Mouse (Mus musculus) B cell, adult 62 days (primary cell): ENCODE results near the gene Synpo2l. TPM values are rescaled to one million over a fixed set of nuclear protein-coding genes. Genes with fewer than 3 reads are reported as not detected.

Experiments used
- total RNA-seq: library from RNA; stranded (reverse); gene quantifications from 4 replicates; pipeline ENCODE4 v1.2.4, GENCODE M21; 2023

Synpo2l gene
- 0.18 to 0.27 TPM (median 0.20 TPM) in 3 of 4 replicates, not detected in the other for total RNA-seq

DNA sequence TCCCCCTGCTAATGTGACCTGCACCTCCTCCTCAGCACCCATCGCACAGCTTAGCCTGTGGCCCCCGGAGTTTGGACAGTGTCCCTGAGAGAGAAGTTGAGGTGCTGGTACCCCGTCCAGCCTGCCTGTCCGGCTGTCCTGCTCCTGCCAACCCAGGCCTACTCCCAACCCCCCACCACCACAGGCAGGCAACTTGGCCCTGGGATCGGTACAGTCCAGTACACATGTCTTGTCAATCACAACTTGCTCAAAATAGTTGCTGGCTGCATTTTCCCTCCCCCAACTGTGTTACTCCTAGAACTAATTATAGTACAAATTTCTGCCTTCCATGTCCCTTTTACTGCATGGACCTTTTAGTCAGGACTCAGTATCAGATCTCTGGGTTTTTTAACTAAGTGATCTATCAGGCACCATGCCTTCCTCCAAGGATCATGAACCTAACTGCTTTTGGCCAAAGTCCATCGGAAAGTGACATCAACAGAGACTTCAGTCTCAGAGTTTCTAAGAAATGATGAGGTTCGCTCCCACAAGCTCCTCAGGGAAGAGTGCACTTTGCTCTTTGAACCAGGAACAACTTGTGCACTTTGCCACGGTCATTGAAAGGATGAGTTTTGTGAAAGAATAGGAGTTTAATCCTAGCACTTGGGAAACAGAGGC lies at the start of gene Synpo2l:
TSS of gene Synpo2l (minus strand) at position 201 of the 657 bp plus-strand sequence.

DNA sequence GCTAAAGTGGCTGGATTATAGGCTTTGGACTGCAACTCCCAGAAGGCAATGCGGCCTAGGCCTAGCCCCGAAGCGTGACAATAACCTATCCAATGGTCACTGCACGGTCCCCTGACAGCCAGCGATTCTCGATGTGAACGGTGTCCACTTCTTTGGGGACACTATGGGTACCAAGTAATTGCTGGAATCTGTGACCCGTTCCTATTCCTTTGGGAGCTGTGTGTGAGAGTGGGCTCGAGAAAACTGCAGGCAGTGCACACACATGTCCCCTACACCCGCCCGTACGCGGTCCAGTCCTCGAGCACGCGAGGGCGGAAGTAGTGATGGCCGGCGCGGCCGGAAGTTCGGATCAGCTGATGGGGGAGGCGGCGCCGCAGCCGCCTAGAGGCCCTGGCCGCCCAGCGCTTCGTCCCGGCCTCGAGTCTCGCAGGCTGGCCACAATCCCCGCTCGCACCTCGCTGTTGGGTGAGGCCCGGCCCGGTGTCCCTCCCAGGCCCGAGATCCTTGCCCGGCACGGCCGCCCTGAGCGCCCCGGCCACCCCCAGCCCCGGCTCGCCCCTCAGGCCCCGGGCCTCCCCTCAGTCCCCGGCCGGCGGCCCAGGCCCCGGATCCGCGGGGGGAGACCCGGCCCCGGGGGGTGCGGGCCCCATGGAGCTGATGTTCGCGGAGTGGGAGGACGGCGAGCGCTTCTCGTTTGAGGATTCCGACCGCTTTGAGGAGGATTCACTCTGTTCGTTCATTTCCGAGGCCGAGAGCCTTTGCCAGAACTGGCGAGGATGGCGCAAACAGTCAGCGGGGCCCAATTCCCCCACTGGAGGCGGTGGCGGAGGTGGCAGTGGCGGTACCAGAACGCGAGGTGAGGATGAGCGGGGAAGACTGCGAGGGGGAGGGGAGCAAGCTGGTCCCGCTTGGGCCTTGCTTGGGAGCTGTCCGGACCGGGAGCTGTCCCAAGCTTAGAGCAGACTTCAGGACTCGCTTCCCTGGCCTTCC lies 39.3 kb upstream of the Synpo2l start, which contains the start of gene Zswim8:
TSS of gene Zswim8 (plus strand) at position 352 of the 990 bp plus-strand sequence.

DNA sequence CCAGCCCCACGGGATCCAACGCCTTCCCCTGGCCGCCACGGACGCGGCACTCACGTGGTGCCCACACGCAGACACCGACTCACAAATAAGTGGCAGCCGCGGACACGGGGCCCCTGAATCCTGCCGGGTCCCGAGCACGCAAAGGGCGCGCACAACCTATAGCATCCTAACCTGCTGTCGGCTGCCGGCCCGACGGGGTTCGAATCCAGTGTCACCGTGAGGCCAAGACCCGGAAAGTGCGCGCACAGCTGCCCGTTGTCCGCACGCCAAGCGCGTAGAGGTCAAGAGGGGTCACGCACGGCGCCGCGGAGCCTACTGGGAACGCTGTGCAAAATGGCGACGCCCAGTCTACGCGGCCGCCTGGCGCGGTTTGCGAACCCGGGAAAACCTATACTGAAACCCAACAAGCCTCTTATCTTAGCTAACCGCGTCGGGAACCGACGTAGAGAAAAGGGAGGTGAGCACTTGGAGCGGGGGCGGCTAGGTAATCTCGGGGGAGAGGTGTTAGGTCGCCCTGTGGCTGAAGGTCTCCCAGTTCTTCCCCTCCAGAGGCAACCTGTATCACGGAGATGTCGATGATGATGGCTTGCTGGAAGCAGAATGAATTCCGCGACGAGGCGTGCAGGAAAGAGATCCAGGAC lies 34.7 kb upstream of the Synpo2l start, which contains the start of gene Chchd1:
TSS of gene Chchd1 (plus strand) at position 266 of the 641 bp plus-strand sequence.

DNA sequence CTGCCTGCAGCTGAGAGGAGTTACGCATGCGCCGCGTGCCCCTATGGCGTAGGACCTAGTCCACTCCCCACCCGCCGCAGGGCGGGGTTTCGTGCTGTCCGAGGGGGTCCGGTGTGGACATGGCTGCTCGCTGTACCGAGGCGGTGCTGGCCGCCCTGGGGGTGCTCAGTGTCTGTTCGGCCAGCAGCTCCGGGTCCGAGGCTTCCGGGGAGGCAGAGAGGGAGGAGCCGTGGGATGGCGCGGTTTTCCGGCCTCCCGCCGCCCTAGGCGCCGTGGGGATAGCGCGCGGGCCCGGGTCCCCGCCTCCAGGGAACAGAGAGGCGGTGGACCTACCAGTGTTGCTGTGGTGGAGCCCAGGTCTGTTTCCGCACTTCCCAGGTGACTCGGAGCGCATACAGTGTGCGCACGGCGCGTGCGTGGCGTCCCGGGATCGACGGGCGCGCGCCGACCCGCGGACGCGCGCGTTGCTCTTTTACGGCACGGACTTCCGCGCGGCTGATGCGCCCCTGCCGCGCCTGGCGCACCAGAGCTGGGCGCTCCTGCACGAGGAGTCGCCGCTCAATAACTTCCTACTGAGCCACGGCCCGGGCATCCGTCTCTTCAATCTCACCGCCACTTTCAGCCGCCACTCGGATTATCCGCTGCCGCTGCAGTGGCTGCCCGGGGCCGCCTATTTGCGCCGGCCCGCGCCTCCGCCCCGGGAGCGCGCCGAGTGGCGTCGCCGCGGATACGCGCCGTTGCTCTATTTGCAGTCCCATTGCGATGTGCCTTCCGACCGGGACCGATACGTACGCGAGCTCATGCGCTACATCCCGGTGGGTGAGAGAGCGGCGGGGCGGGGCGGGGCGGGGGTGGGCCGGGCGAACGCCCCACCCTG lies 27.0 kb upstream of the Synpo2l start, which contains the start of gene Fut11:
TSS of gene Fut11 (plus strand) at position 85 of the 877 bp plus-strand sequence.

DNA sequence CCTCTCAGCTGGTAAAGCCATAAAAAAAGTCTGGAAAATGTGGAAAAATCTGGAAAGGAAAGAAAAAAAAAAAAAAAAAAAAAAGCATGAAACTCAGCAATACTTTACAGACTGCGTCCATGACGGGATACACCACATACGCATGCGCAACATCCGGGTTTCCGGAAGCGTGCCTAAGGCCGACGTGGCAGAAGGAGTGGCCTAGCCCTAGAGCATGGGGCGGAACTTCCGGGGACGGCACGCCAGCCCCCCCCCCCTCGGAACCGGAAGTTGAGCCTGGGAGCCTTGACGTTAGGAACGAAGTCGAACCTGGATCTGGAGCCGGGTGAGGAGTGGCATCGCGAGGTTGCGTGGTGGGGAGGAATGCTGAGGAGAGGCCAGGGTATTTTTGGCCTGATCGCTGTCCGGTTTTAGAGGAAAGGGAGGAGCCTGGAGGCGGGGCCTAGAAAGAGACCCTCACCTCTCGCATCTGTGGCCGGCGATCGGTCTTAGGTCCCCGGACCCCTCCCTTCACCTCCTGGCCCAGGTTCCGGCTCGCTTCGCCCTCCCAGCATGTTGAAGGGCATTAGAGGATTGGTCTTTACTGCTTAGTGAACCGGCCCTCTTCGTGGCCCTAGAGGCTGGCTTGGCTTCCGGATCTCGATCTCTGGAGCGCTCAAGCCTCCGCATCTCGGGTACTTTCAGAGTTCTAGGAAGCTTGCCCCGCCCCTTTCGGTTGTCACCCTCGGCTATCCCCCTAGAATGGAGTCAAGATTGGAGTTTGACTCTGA lies 6.1 kb upstream of the Synpo2l start, which contains the start of gene Sec24c:
TSS of gene Sec24c (plus strand) at position 245 of the 770 bp plus-strand sequence.

DNA sequence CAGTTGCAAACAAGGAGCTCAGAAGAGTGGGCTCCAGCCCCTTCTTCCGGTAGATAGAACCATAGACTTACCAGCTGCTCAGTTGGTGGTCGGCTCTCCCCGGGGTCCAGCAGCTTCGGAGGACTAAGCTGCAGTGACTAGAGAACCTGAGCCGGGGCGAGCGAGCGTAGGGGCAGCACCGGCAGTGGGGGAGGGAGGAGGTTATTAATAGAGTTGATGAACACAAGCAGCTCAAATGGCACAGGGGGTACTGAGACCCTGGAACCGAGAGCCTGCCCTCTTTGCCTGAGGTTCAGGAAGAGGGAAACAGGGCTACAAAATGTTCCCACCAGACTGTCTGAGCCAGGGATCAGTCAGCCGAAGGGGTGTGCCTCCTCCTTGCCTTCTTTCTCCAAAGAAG lies 11.8 kb downstream of the Synpo2l start, which contains the start of gene Myoz1:
TSS of gene Myoz1 (minus strand) at position 180 of the 400 bp plus-strand sequence.

DNA sequence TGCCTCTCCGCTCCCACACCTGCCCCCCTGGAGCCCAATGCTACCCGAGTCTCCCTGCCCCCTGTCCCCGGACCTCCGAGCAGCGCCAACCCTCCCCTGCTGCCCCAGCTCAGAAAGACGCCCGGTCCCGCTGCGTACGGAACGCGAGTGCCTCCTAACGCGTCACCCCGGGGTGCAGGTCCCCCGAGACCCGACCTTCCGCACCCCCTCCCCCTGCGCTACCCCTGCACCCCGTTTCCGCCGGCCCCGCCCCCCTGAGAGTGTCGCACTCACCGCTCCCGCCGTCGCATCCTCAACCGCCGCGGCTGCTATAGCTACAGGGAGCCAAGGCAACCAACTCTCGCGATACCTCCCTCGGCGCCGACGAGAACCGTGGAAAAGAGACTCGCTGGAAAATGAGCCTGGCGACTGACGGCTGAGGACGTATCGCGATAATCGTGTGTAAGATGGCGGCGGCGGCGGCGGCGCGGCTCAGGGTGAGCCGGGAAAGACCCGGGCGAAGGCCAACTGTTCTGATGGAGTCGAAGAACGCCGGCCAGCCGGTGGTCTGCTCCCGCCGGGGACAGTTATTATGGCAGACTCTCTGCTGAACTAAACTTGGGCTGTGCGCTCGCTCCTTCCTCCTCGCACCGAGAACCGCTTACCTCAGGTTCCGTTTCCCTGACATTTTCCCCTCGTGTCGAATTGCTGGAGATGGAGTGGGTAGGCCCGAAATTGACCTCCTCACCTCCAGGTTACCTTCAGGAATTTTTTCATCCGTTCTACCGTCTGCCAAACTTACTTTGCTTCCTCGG lies 27.3 kb downstream of the Synpo2l start, which contains the start of gene Usp54:
TSS of gene Usp54 (minus strand) at position 420 of the 794 bp plus-strand sequence.

Other genes with a start within 250 kb of the Synpo2l start
- not detected in 4 replicates for gene Cfap70, start 216.1 kb downstream of the Synpo2l start, total RNA-seq
- 49.7 to 53.2 TPM (median 50.3 TPM) in 4 replicates for gene Anxa7, start 188.2 kb downstream of the Synpo2l start, total RNA-seq
- 2.8 to 4.5 TPM (median 4.2 TPM) in 4 replicates for gene Mss51, start 171.5 kb downstream of the Synpo2l start, total RNA-seq
- gene Ppp3cb, start 121.8 kb downstream of the Synpo2l start, total RNA-seq, result 101 to 117 TPM (median 110 TPM) in 4 replicates
- 5.2 to 6.9 TPM (median 5.8 TPM) in 4 replicates for gene Usp54, start 27.3 kb downstream of the Synpo2l start, total RNA-seq
- not detected in 4 replicates for gene Myoz1, start 11.8 kb downstream of the Synpo2l start, total RNA-seq
- gene Sec24c, start 6.0 kb upstream of the Synpo2l start, total RNA-seq, result 216 to 224 TPM (median 218 TPM) in 4 replicates
- 6.2 to 7.0 TPM (median 6.3 TPM) in 4 replicates for gene Fut11, start 26.6 kb upstream of the Synpo2l start, total RNA-seq
- 32.0 to 40.8 TPM (median 34.1 TPM) in 4 replicates for gene Chchd1, start 34.7 kb upstream of the Synpo2l start, total RNA-seq
- gene Zswim8, start 39.2 kb upstream of the Synpo2l start, total RNA-seq, result 192 to 208 TPM (median 201 TPM) in 4 replicates
- 48.6 to 52.8 TPM (median 50.3 TPM) in 4 replicates for gene Ndst2, start 66.2 kb upstream of the Synpo2l start, total RNA-seq
- 19.7 to 28.2 TPM (median 21.3 TPM) in 4 replicates for gene Camk2g, start 125.7 kb upstream of the Synpo2l start, total RNA-seq
- gene Plau, start 168.3 kb upstream of the Synpo2l start, total RNA-seq, result 2.1 to 3.3 TPM (median 2.9 TPM) in 4 replicates